In genomic region chr16:17561128-17561750, GRCm38 (mm10) we compare ENCODE assay signal across 9 mouse cellular contexts. TPM values are rescaled to one million over a fixed set of nuclear protein-coding genes. Genes with fewer than 3 reads are reported as not detected.
DNase-seq lines count a peak whose midpoint lies in the region; ATAC-seq and TF ChIP-seq lines count a peak whose summit lies in the region.
"Had no signal": no experiment of that assay in that cellular context is flagged by ENCODE, and none has a peak within 500 bp of the region (broad histone marks: within the 10 kb centered on the region; RNA-seq: fewer than 3 reads in every experiment).

Gene Lrrc74b (minus strand): TSS chr16:17561247.

- TF ChIP-seq POLR2A in limb, embryonic 14.5 days (IDR thresholded peaks at IDR 0.05; ENCODE audit: borderline replicate concordance, extremely low read depth, insufficient read depth, insufficient read length), result no peak

- peak; percentile 65 for ATAC-seq in hindbrain, embryonic 11.5 days (ENCODE audit: low FRiP score)
- ATAC-seq in limb, embryonic 14.5 days (ENCODE audit: low FRiP score, low read depth), result peak; percentile 83
- peak; percentile 77 for ATAC-seq in midbrain, embryonic 16.5 days

- H3K9me3 ChIP-seq in hindbrain, embryonic 11.5 days (ENCODE audit: control insufficient read depth, low read length), result no peaks in the 10 kb centered on the region
- no peaks in the 10 kb centered on the region for H3K9me3 ChIP-seq in limb, embryonic 14.5 days (ENCODE audit: control insufficient read depth, low read length)
- no peaks in the 10 kb centered on the region for H3K9me3 ChIP-seq in midbrain, embryonic 16.5 days (replicated peaks; ENCODE audit: control insufficient read depth, low read length, poor library complexity, severe bottlenecking)

- under 1% methylated on average over 22 of the region's 22 CpGs for WGBS in hindbrain, embryonic 11.5 days
- 2% methylated on average over 22 of the region's 22 CpGs for WGBS in limb, embryonic 14.5 days
- WGBS in midbrain, embryonic 16.5 days, result under 1% methylated on average over 22 of the region's 22 CpGs

- H3K36me3 ChIP-seq in C2C12 (ENCODE audit: control insufficient read depth, insufficient read depth), result no peaks in the 10 kb centered on the region
- H3K36me3 ChIP-seq in hindbrain, embryonic 11.5 days (ENCODE audit: control insufficient read depth, insufficient read depth, low read length), result no peaks in the 10 kb centered on the region
- no peaks in the 10 kb centered on the region for H3K36me3 ChIP-seq in limb, embryonic 14.5 days (ENCODE audit: control insufficient read depth, insufficient read depth, low read length)
- H3K36me3 ChIP-seq in midbrain, embryonic 16.5 days (ENCODE audit: control insufficient read depth, insufficient read depth, low read length), result no peaks in the 10 kb centered on the region

- H3K79me2 ChIP-seq in C2C12 (ENCODE audit: control insufficient read depth, insufficient read depth), result no peaks in the 10 kb centered on the region

- TF ChIP-seq CTCF in C2C12 (IDR thresholded peaks at IDR 0.05; ENCODE audit: control insufficient read depth, insufficient read depth, insufficient read length), result no peak

- H3K4me3 ChIP-seq in C2C12 (ENCODE audit: insufficient read depth, poor library complexity, severe bottlenecking), result no peak within 1 kb of the TSS
- H3K4me3 ChIP-seq in hindbrain, embryonic 11.5 days (ENCODE audit: low read depth, low read length), result peak within 1 kb of the TSS; percentile 22
- H3K4me3 ChIP-seq in limb, embryonic 14.5 days (replicated peaks; ENCODE audit: low read length), result peak within 1 kb of the TSS; percentile 25
- peak within 1 kb of the TSS; percentile 19; the same call in 1 of the 2 replicates for H3K4me3 ChIP-seq in midbrain, embryonic 16.5 days (ENCODE audit: low read depth, low read length)

- H3K27ac ChIP-seq in hindbrain, embryonic 11.5 days (ENCODE audit: low read depth, low read length), result peak within 1 kb of the TSS; percentile 31
- peak within 1 kb of the TSS; percentile 28; the same call in 1 of the 2 replicates for H3K27ac ChIP-seq in limb, embryonic 14.5 days (replicated peaks; ENCODE audit: low read depth, low read length)
- H3K27ac ChIP-seq in midbrain, embryonic 16.5 days (ENCODE audit: low read length), result peak within 1 kb of the TSS; percentile 38

- H3K4me2 ChIP-seq in hindbrain, embryonic 11.5 days (replicated peaks; ENCODE audit: low read depth, low read length), result peak within 1 kb of the TSS; percentile 53
- peak within 1 kb of the TSS; percentile 44 for H3K4me2 ChIP-seq in limb, embryonic 14.5 days (replicated peaks; ENCODE audit: low read depth, low read length, severe bottlenecking)
- peak within 1 kb of the TSS; percentile 44 for H3K4me2 ChIP-seq in midbrain, embryonic 16.5 days (ENCODE audit: low read length)

- H3K4me1 ChIP-seq in hindbrain, embryonic 11.5 days (replicated peaks; ENCODE audit: control insufficient read depth, insufficient read depth, low read length), result peaks cover 19% of the 10 kb centered on the region
- H3K4me1 ChIP-seq in limb, embryonic 14.5 days (ENCODE audit: control insufficient read depth, insufficient read depth, low read length), result peaks cover 23% of the 10 kb centered on the region
- peaks cover 18% of the 10 kb centered on the region for H3K4me1 ChIP-seq in midbrain, embryonic 16.5 days (ENCODE audit: control insufficient read depth, insufficient read depth, low read length)

- no peaks in the 10 kb centered on the region for H3K27me3 ChIP-seq in C2C12 (ENCODE audit: control insufficient read depth, insufficient read depth, insufficient read length)
- H3K27me3 ChIP-seq in hindbrain, embryonic 11.5 days (ENCODE audit: control insufficient read depth, insufficient read depth, low read length), result no peaks in the 10 kb centered on the region; the same call in 1 of the 2 replicates
- peaks cover 5% of the 10 kb centered on the region; the same call in 1 of the 2 replicates for H3K27me3 ChIP-seq in limb, embryonic 14.5 days (ENCODE audit: control insufficient read depth, insufficient read depth, low read length)
- no peaks in the 10 kb centered on the region; the same call in 1 of the 2 replicates for H3K27me3 ChIP-seq in midbrain, embryonic 16.5 days (ENCODE audit: control insufficient read depth, insufficient read depth, low read depth, low read length)

- DNase-seq in adrenal gland, adult 8-10 months, result peak; percentile 38
- DNase-seq in forelimb bud, embryonic 11.5 days (ENCODE audit: low read depth, low spot score), result peak; percentile 83
- peak; percentile 72 for DNase-seq in hindbrain, embryonic 11.5 days (ENCODE audit: low spot score)
- DNase-seq in limb, embryonic 14.5 days (ENCODE audit: low spot score), result peak; percentile 69
- no peak for DNase-seq in spleen, adult 12 weeks (ENCODE audit: low spot score)
- DNase-seq in right cerebral cortex, postnatal 36 days (ENCODE audit: low spot score in 2 of 2), result no peak

- 0 out of 2 replicates have a peak within 1 kb of the TSS, but pooled peaks have one; percentile 31 for H3K9ac ChIP-seq in hindbrain, embryonic 11.5 days (ENCODE audit: low read depth, low read length)
- H3K9ac ChIP-seq in limb, embryonic 14.5 days (ENCODE audit: low read depth, low read length, severe bottlenecking), result peak within 1 kb of the TSS; percentile 13; the same call in 1 of the 2 replicates
- H3K9ac ChIP-seq in midbrain, embryonic 16.5 days (ENCODE audit: low read depth, low read length), result peak within 1 kb of the TSS; percentile 16; the same call in 1 of the 2 replicates

- peak within 1 kb of the TSS; percentile 10 for H3ac ChIP-seq in C2C12 (ENCODE audit: control insufficient read depth, insufficient read length, low read depth)

- H3K79me3 ChIP-seq in C2C12 (ENCODE audit: low read depth), result no peaks in the 10 kb centered on the region

TF ChIP-seq in C2C12, 6 proteins besides CTCF, POLR2A, EP300 and RAD21:
- TF ChIP-seq MYOD1 (IDR thresholded peaks at IDR 0.05; ENCODE audit: control insufficient read depth, insufficient read length, low read depth), result peak; percentile 18
- no peak for TF ChIP-seq MYOG (IDR thresholded peaks at IDR 0.05; ENCODE audit: control insufficient read depth, extremely low read depth, insufficient read length)

RNA-seq across cellular contexts. Expression of gene Lrrc74b, which starts in this region (rescaled TPM):
- 0.06 TPM for polyA plus RNA-seq in C2C12 (2012; fragmentation: generic; extraction: Trizol)
- total RNA-seq in adrenal gland, adult 8-10 months (2022), result under 1 TPM in 3 of 4 experiments, not detected in 1; 0.12 to 0.46 (median 0.34) TPM
- 0.52 and 1.1 TPM in 2 replicates for polyA plus RNA-seq in hindbrain, embryonic 11.5 days (2014; fragmentation: Nextera tagmentation; extraction: Ambion mirVana)
- polyA plus RNA-seq in limb, embryonic 14.5 days (2012; rRNA removed), result 0.08 and 0.23 TPM in 2 replicates
- polyA plus RNA-seq in limb, embryonic 14.5 days (2014; fragmentation: Nextera tagmentation; extraction: Ambion mirVana), result 0.29 TPM in 1 of 2 replicates, not detected in the other
- 1.3 and 2.0 TPM in 2 replicates for polyA plus RNA-seq in midbrain, embryonic 16.5 days (2015; fragmentation: Nextera tagmentation; extraction: Ambion mirVana)
- total RNA-seq: adrenal gland, adult 18-20 months had no signal

Comparison
In these comparisons a context has a peak if more than half of its experiments do, and no peak if none do; other contexts are left out.
1. Peak in DNase-seq in adrenal gland, adult 8-10 months; RNA of the gene not detected or under 1 TPM.
2. Peak in DNase-seq, ATAC-seq, H3K4me3 ChIP-seq, H3K27ac ChIP-seq, H3K9ac ChIP-seq and H3K4me2 ChIP-seq in limb, embryonic 14.5 days; RNA of the gene not detected or under 1 TPM.
3. DNase-seq: peak in forelimb bud, embryonic 11.5 days (single experiment) and hindbrain, embryonic 11.5 days (single experiment); none in spleen, adult 12 weeks (single experiment) and right cerebral cortex, postnatal 36 days (0 of 2).
4. Peak in every context shown above with its lines, with median percentiles within 50 percentile points of each other: ATAC-seq, H3K27ac ChIP-seq, H3K4me2 ChIP-seq and H3K9ac ChIP-seq.